1 mouse cellular context compared by ENCODE assay signal in the genomic region with DNA sequence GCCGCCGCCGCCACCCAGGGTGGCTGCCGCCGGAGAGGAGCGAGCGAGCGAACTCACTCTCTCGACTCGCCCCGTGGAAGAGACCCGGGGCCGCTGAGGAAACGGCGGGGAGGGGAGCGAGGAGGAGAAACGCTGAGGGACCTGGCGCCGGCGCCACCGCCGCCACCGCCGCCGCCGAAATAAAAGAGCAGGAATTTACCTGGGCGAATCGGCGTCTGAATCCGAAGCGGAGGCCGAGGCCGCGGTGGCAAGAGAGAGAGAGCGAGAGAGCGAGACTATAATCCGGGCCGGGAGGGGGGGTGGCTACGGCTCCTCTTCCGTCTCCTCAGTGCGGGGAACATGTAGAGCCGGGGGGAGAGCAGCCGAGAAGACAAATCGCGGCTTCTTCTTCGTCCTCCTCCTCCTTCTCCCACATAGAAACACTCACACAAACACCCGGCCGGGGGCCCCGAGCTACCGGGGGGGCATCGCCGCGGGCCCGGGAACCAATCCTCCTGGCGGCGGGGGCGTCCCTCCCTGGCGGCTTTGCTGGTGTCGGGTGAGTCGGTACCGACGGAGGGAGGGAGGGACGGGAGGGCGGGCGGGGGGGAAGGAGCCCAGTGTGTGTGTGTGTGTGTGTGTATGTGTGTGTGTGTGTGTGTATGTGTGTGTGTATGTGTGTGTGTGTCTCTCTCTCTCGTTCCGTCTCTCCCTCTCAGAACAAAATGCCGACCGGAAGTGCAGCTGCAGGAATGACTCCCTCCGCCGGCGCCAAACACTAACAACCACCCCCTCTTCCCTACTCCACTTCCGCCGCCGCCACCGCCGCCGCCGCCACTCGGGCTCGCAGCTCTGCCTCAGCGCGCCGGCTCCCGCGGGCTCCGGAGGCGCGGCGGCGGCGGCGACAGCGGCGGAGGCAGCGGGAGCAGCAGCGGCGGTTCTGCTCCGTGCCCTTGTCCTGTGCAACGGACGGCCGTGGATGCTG.
TF ChIP-seq lines count a peak whose summit lies in the region.

A gene (minus strand): TSS at position 538 of the 964 bp plus-strand sequence.

TF ChIP-seq in MEL, 35 proteins besides CTCF, POLR2A, EP300 and RAD21 (continued from another document):
- TF ChIP-seq GATA1 (IDR thresholded peaks at IDR 0.05; ENCODE audit: low read depth, low read length) (no peak), TCF12 (IDR thresholded peaks at IDR 0.05; ENCODE audit: low read depth, low read length) (peak; percentile 54; the same call in 1 of the 2 replicates), ZNF384 (IDR thresholded peaks at IDR 0.05; ENCODE audit: low read depth, low read length) (no peak; the same call in 1 of the 2 replicates), BHLHE40 (IDR thresholded peaks at IDR 0.05; ENCODE audit: borderline replicate concordance, low read depth, low read length) (no peak), POLR2AphosphoS2 (IDR thresholded peaks at IDR 0.05; ENCODE audit: low read length) (no peak), USF1 (IDR thresholded peaks at IDR 0.05; ENCODE audit: low read depth, low read length) (no peak), SMC3 (IDR thresholded peaks at IDR 0.05; ENCODE audit: low read depth, low read length) (no peak), MAX (IDR thresholded peaks at IDR 0.05; ENCODE audit: low read length) (peak; percentile 8; the same call in 1 of the 2 replicates), KAT2A (conservative IDR thresholded peaks at IDR 0.05; ENCODE audit: low read depth, low read length) (peak; percentile 42; the same call in 1 of the 2 replicates), HCFC1 (IDR thresholded peaks at IDR 0.05; ENCODE audit: low read depth, low read length) (peak; percentile 80), ELF1 (IDR thresholded peaks at IDR 0.05; ENCODE audit: low read depth, low read length) (peak; percentile 79), NELFE (IDR thresholded peaks at IDR 0.05; ENCODE audit: low read depth, low read length) (peak; percentile 32), MAFK (IDR thresholded peaks at IDR 0.05; ENCODE audit: borderline replicate concordance, low read depth, low read length) (no peak), MYB (IDR thresholded peaks at IDR 0.05; ENCODE audit: low read depth, low read length) (no peak), USF2 (IDR thresholded peaks at IDR 0.05; ENCODE audit: borderline replicate concordance in 1 of 2, insufficient read depth in 1 of 2, low read depth in 1 of 2, low read length in 2 of 2) (no peak), TAL1 (IDR thresholded peaks at IDR 0.05; ENCODE audit: low read length) (no peak), GABPA (IDR thresholded peaks at IDR 0.05; ENCODE audit: low read depth, low read length) (no peak), ZC3H11A (IDR thresholded peaks at IDR 0.05; ENCODE audit: low read depth, low read length) (no peak), E2F4 (IDR thresholded peaks at IDR 0.05; ENCODE audit: borderline replicate concordance, low read depth, low read length) (0 out of 2 replicates have a peak, but pooled peaks have one; percentile 57)
